Mouse (Mus musculus) ES-E14 (cell line): ENCODE results near the gene Efemp2.

Source experiments
- CHD2 ChIP-seq: IDR thresholded peaks from 2 replicates; pipeline ENCODE4 v1.6.1; 2014; ENCODE audit warnings: mild to moderate bottlenecking, low read depth, low read length, inconsistent platforms
- MAFK ChIP-seq: IDR thresholded peaks from 2 replicates; pipeline ENCODE4 v1.6.1; 2014; ENCODE audit warnings: mild to moderate bottlenecking, low read depth, low read length, inconsistent platforms; ENCODE audit not compliant: insufficient read depth
- ZC3H11A ChIP-seq: IDR thresholded peaks from 2 replicates; pipeline ENCODE4 v1.6.1; 2012; ENCODE audit warnings: low read depth, mild to moderate bottlenecking, inconsistent platforms, low read length, borderline replicate concordance

DNA sequence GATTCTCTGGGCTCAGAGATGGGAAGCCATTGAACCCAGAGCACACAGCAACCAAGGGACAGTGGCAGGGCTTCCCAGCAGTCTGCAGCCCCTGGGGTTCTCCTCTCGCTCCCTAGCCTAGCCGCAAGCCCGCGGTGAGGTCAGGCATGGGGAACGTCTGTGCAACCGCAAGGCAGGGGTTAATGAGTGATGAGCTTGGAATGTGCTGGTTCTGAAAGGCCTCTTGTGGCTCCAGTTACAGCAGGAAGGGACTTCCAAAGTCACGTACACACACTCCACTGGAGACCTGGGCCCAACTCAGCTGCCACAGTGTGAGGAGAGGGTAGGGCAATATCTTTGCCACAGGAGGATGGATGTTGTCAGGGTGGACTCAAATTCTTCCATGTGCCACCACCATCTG lies 28.8 kb upstream of the Efemp2 start:
- TF ChIP-seq MAFK (no peak), ZC3H11A (no peak), CHD2 (no peak)
